Comparison of ENCODE assay signal across 11 mouse cellular contexts in genomic region chr13:29631342-29631741, GRCm38 (mm10).
DNase-seq lines count a peak whose midpoint lies in the region; ATAC-seq and TF ChIP-seq lines count a peak whose summit lies in the region.
"Had no signal": no experiment of that assay in that cellular context is flagged by ENCODE, and none has a peak within 500 bp of the region (broad histone marks: within the 10 kb centered on the region; RNA-seq: fewer than 3 reads in every experiment).

No protein-coding gene starts in this region.

- no peaks in the 10 kb centered on the region for H3K27me3 ChIP-seq in heart, adult 2 months (ENCODE audit: control insufficient read depth, insufficient read depth, low read length)
- no peaks in the 10 kb centered on the region for H3K27me3 ChIP-seq in forebrain, embryonic 14.5 days (replicated peaks; ENCODE audit: control insufficient read depth, insufficient read depth, low read length)
- H3K27me3 ChIP-seq: intestine, embryonic 15.5 days; liver, embryonic 15.5 days; midbrain, embryonic 13.5 days had no signal

- TF ChIP-seq CTCF in heart, adult 2 months (IDR thresholded peaks at IDR 0.05), result no peak

- H3K4me3 ChIP-seq in heart, adult 2 months, result no peak overlapping the region
- H3K4me3 ChIP-seq in forebrain, embryonic 14.5 days (ENCODE audit: low read depth, low read length), result no peak overlapping the region
- H3K4me3 ChIP-seq: intestine, embryonic 15.5 days; liver, embryonic 15.5 days; midbrain, embryonic 13.5 days had no signal

- ATAC-seq in forebrain, embryonic 14.5 days, result no peak
- ATAC-seq: intestine, embryonic 15.5 days; midbrain, embryonic 13.5 days had no signal

- H3K9ac ChIP-seq in heart, adult 2 months (ENCODE audit: low read depth, low read length), result peak overlapping the region; percentile 66
- no peak overlapping the region for H3K9ac ChIP-seq in forebrain, embryonic 14.5 days (ENCODE audit: low read length)
- H3K9ac ChIP-seq: intestine, embryonic 15.5 days; liver, embryonic 15.5 days; midbrain, embryonic 13.5 days had no signal

- peaks cover 2% of the 10 kb centered on the region for H3K36me3 ChIP-seq in heart, adult 2 months (ENCODE audit: control insufficient read depth, insufficient read depth, low read length)
- H3K36me3 ChIP-seq in forebrain, embryonic 14.5 days (ENCODE audit: control insufficient read depth, insufficient read depth, low read length), result no peaks in the 10 kb centered on the region
- H3K36me3 ChIP-seq: intestine, embryonic 15.5 days; liver, embryonic 15.5 days; midbrain, embryonic 13.5 days had no signal

- no peaks in the 10 kb centered on the region for H3K79me2 ChIP-seq in heart, adult 2 months (replicated peaks; ENCODE audit: control insufficient read depth, insufficient read depth, low read length)

- no peaks in the 10 kb centered on the region for H3K9me3 ChIP-seq in forebrain, embryonic 14.5 days (replicated peaks; ENCODE audit: control insufficient read depth, low read length)
- H3K9me3 ChIP-seq: intestine, embryonic 15.5 days; liver, embryonic 15.5 days; midbrain, embryonic 13.5 days had no signal

- no peak for TF ChIP-seq POLR2A in heart, adult 2 months (IDR thresholded peaks at IDR 0.05; ENCODE audit: insufficient read depth, low read depth, low read length)

- H3K27ac ChIP-seq in heart, adult 2 months, result peak overlapping the region; percentile 50
- no peak overlapping the region for H3K27ac ChIP-seq in forebrain, embryonic 14.5 days (ENCODE audit: low read depth, low read length)
- H3K27ac ChIP-seq: intestine, embryonic 15.5 days; liver, embryonic 15.5 days; midbrain, embryonic 13.5 days had no signal

- peaks cover 11% of the 10 kb centered on the region for H3K4me1 ChIP-seq in heart, adult 2 months (ENCODE audit: control insufficient read depth, insufficient read depth, low read length)
- peaks cover 5% of the 10 kb centered on the region for H3K4me1 ChIP-seq in forebrain, embryonic 14.5 days (ENCODE audit: control insufficient read depth, insufficient read depth, low read length)
- H3K4me1 ChIP-seq: liver, embryonic 15.5 days had no signal

- DNase-seq in right cerebral cortex, postnatal 25 days, result peak; percentile 11
- no peak for DNase-seq in right cerebral cortex, postnatal 4 days
- peak; percentile 42 to 71 for DNase-seq in heart, adult 2 months
- DNase-seq in heart, postnatal 25 days (ENCODE audit: low spot score), result peak; percentile 35
- DNase-seq in layer of hippocampus, adult 9-10 months (ENCODE audit: low spot score), result no peak
- DNase-seq in forebrain, embryonic 14.5 days (ENCODE audit: low spot score), result no peak
- no peak for DNase-seq in testis, postnatal 14 days (ENCODE audit: low spot score)
- DNase-seq: cerebellum, adult 8-10 months had no signal

- intact Hi-C loops in heart, adult 2 months (cut with DNase I), result loop anchor here (5.0 kb wide), 1 partner anchor 434 kb away; no protein-coding TSS in a partner anchor
- intact Hi-C loops in heart, postnatal 25 days (cut with DNase I), result loop anchor here (10.0 kb wide), 1 partner anchor 203 kb away; no protein-coding TSS in a partner anchor

- 28% methylated on average over 5 of the region's 5 CpGs for WGBS in heart, adult 2 months
- WGBS in forebrain, embryonic 14.5 days, result 70% methylated on average over 5 of the region's 5 CpGs

- TF ChIP-seq EP300 in heart, adult 2 months (IDR thresholded peaks at IDR 0.05; ENCODE audit: insufficient read depth, low read depth, low read length), result 0 out of 2 replicates have a peak, but pooled peaks have one; percentile 34

- no peak overlapping the region for H3K4me2 ChIP-seq in forebrain, embryonic 14.5 days (ENCODE audit: low read length)
- H3K4me2 ChIP-seq: intestine, embryonic 15.5 days; liver, embryonic 15.5 days; midbrain, embryonic 13.5 days had no signal

Comparison
In these comparisons a context has a peak if more than half of its experiments do, and no peak if none do; other contexts are left out.
1. DNase-seq: peak in right cerebral cortex, postnatal 25 days (single experiment), heart, adult 2 months (2 of 2) and heart, postnatal 25 days (single experiment); none in right cerebral cortex, postnatal 4 days (single experiment), layer of hippocampus, adult 9-10 months (single experiment), forebrain, embryonic 14.5 days (single experiment) and testis, postnatal 14 days (single experiment).